Mouse (Mus musculus): ENCODE results near the gene Smim12. TPM values are rescaled to one million over a fixed set of nuclear protein-coding genes. Genes with fewer than 3 reads are reported as not detected.

Smim12 gene
- polyA plus RNA-seq, 1 experiment from 2014 or later = 67.2 TPM

GRCm38 (mm10) chr4:127227051-127227673, 16.4 kb upstream of the Smim12 start:
- WGBS = 28% methylated on average over 17 of the region's 17 CpGs
- Histone ChIP-seq H3K27me3 (ENCODE audit: control insufficient read depth, insufficient read depth, low read length) (peaks cover 33% of the 10 kb centered on the region), H3K27ac (ENCODE audit: low read length) (no peak overlapping the region), H3K4me2 (ENCODE audit: low read depth, low read length) (no peak overlapping the region), H3K4me1 (ENCODE audit: control insufficient read depth, insufficient read depth, low read length) (no peaks in the 10 kb centered on the region), H3K9ac (ENCODE audit: low read length) (no peak overlapping the region), H3K36me3 (ENCODE audit: control insufficient read depth, insufficient read depth) (no peaks in the 10 kb centered on the region), H3K9me3 (replicated peaks; ENCODE audit: control insufficient read depth, low read length) (no peaks in the 10 kb centered on the region), H3K4me3 (ENCODE audit: low read length) (no peak overlapping the region)
- no peak for ATAC-seq (replicated peaks; ENCODE audit: extremely low read depth, insufficient read depth, low FRiP score)

GRCm38 (mm10) chr4:127232028-127232427, 11.6 kb upstream of the Smim12 start:
- peaks cover 23% of the 10 kb centered on the region for H3K27me3 ChIP-seq (ENCODE audit: control insufficient read depth, insufficient read depth, low read length)
- no peak overlapping the region for H3K4me3 ChIP-seq (ENCODE audit: low read length)
- H3K4me1 ChIP-seq (ENCODE audit: control insufficient read depth, insufficient read depth, low read length) = peaks cover 5% of the 10 kb centered on the region
- no peak overlapping the region for H3K27ac ChIP-seq (ENCODE audit: low read length)
- no peak for ATAC-seq (replicated peaks; ENCODE audit: extremely low read depth, insufficient read depth, low FRiP score)
- H3K9me3 ChIP-seq (replicated peaks; ENCODE audit: control insufficient read depth, low read length) = no peaks in the 10 kb centered on the region
- no peak overlapping the region for H3K4me2 ChIP-seq (ENCODE audit: low read depth, low read length)
- no peak overlapping the region for H3K9ac ChIP-seq (ENCODE audit: low read length)
- 47% methylated on average over 6 of the region's 6 CpGs for WGBS
- no peaks in the 10 kb centered on the region for H3K36me3 ChIP-seq (ENCODE audit: control insufficient read depth, insufficient read depth)

GRCm38 (mm10) chr4:127232551-127232950, 11.0 kb upstream of the Smim12 start:
- no peak for ATAC-seq (replicated peaks; ENCODE audit: extremely low read depth, insufficient read depth, low FRiP score)
- H3K27ac ChIP-seq (ENCODE audit: low read length) = no peak overlapping the region
- peaks cover 5% of the 10 kb centered on the region for H3K4me1 ChIP-seq (ENCODE audit: control insufficient read depth, insufficient read depth, low read length)
- no peaks in the 10 kb centered on the region for H3K9me3 ChIP-seq (replicated peaks; ENCODE audit: control insufficient read depth, low read length)
- H3K4me2 ChIP-seq (ENCODE audit: low read depth, low read length) = no peak overlapping the region
- 71% methylated on average over 5 of the region's 5 CpGs for WGBS
- no peaks in the 10 kb centered on the region for H3K36me3 ChIP-seq (ENCODE audit: control insufficient read depth, insufficient read depth)
- H3K9ac ChIP-seq (ENCODE audit: low read length) = no peak overlapping the region
- H3K4me3 ChIP-seq (ENCODE audit: low read length) = no peak overlapping the region
- H3K27me3 ChIP-seq (ENCODE audit: control insufficient read depth, insufficient read depth, low read length) = peaks cover 26% of the 10 kb centered on the region

- Histone ChIP-seq H3K4me3 (ENCODE audit: low read length) (no peak overlapping the region), H3K27me3 (ENCODE audit: control insufficient read depth, insufficient read depth, low read length) (peaks cover 33% of the 10 kb centered on the region), H3K36me3 (ENCODE audit: control insufficient read depth, insufficient read depth) (no peaks in the 10 kb centered on the region), H3K4me1 (ENCODE audit: control insufficient read depth, insufficient read depth, low read length) (peaks cover 5% of the 10 kb centered on the region), H3K4me2 (ENCODE audit: low read depth, low read length) (no peak overlapping the region), H3K9ac (ENCODE audit: low read length) (no peak overlapping the region), H3K9me3 (replicated peaks; ENCODE audit: control insufficient read depth, low read length) (no peaks in the 10 kb centered on the region), H3K27ac (ENCODE audit: low read length) (no peak overlapping the region)
- WGBS = 79% methylated on average over 40 of the region's 40 CpGs
- ATAC-seq (replicated peaks; ENCODE audit: extremely low read depth, insufficient read depth, low FRiP score) = no peak
Observed at GRCm38 (mm10) chr4:127233416-127234125, 10.0 kb upstream of the Smim12 start.

GRCm38 (mm10) chr4:127235742-127236487, 7.7 kb upstream of the Smim12 start:
- peak overlapping the region; percentile 64 for H3K4me3 ChIP-seq (ENCODE audit: low read length)
- peak; percentile 75 for ATAC-seq (replicated peaks; ENCODE audit: extremely low read depth, insufficient read depth, low FRiP score)
- peaks cover 5% of the 10 kb centered on the region for H3K4me1 ChIP-seq (ENCODE audit: control insufficient read depth, insufficient read depth, low read length)
- H3K4me2 ChIP-seq (ENCODE audit: low read depth, low read length) = peak overlapping the region; percentile 99
- H3K36me3 ChIP-seq (ENCODE audit: control insufficient read depth, insufficient read depth) = no peaks in the 10 kb centered on the region
- H3K9ac ChIP-seq (ENCODE audit: low read length) = peak overlapping the region; percentile 70
- H3K27ac ChIP-seq (ENCODE audit: low read length) = no peak overlapping the region
- under 1% methylated on average over 67 of the region's 67 CpGs for WGBS
- H3K9me3 ChIP-seq (replicated peaks; ENCODE audit: control insufficient read depth, low read length) = no peaks in the 10 kb centered on the region
- H3K27me3 ChIP-seq (ENCODE audit: control insufficient read depth, insufficient read depth, low read length) = peaks cover 37% of the 10 kb centered on the region

GRCm38 (mm10) chr4:127236631-127237030, 7.0 kb upstream of the Smim12 start:
- H3K9me3 ChIP-seq (replicated peaks; ENCODE audit: control insufficient read depth, low read length) = no peaks in the 10 kb centered on the region
- H3K4me1 ChIP-seq (ENCODE audit: control insufficient read depth, insufficient read depth, low read length) = peaks cover 5% of the 10 kb centered on the region
- no peaks in the 10 kb centered on the region for H3K36me3 ChIP-seq (ENCODE audit: control insufficient read depth, insufficient read depth)
- peak overlapping the region; percentile 99 for H3K4me2 ChIP-seq (ENCODE audit: low read depth, low read length)
- H3K4me3 ChIP-seq (ENCODE audit: low read length) = peak overlapping the region; percentile 64
- peak overlapping the region; percentile 70 for H3K9ac ChIP-seq (ENCODE audit: low read length)
- H3K27me3 ChIP-seq (ENCODE audit: control insufficient read depth, insufficient read depth, low read length) = peaks cover 37% of the 10 kb centered on the region
- ATAC-seq (replicated peaks; ENCODE audit: extremely low read depth, insufficient read depth, low FRiP score) = no peak
- no peak overlapping the region for H3K27ac ChIP-seq (ENCODE audit: low read length)
- WGBS = 5% methylated on average over 14 of the region's 14 CpGs

GRCm38 (mm10) chr4:127237271-127237670, 6.3 kb upstream of the Smim12 start:
- Histone ChIP-seq H3K4me3 (ENCODE audit: low read length) (no peak overlapping the region), H3K27ac (ENCODE audit: low read length) (no peak overlapping the region), H3K9ac (ENCODE audit: low read length) (no peak overlapping the region), H3K9me3 (replicated peaks; ENCODE audit: control insufficient read depth, low read length) (no peaks in the 10 kb centered on the region), H3K4me2 (ENCODE audit: low read depth, low read length) (no peak overlapping the region), H3K4me1 (ENCODE audit: control insufficient read depth, insufficient read depth, low read length) (peaks cover 5% of the 10 kb centered on the region), H3K36me3 (ENCODE audit: control insufficient read depth, insufficient read depth) (no peaks in the 10 kb centered on the region), H3K27me3 (ENCODE audit: control insufficient read depth, insufficient read depth, low read length) (peaks cover 37% of the 10 kb centered on the region)
- 63% methylated on average over 10 of the region's 10 CpGs for WGBS
- no peak for ATAC-seq (replicated peaks; ENCODE audit: extremely low read depth, insufficient read depth, low FRiP score)

GRCm38 (mm10) chr4:127242696-127243095, 888 bp upstream of the Smim12 start:
- no peak overlapping the region for H3K9ac ChIP-seq (ENCODE audit: low read length)
- no peak overlapping the region for H3K27ac ChIP-seq (ENCODE audit: low read length)
- peaks cover 12% of the 10 kb centered on the region for H3K27me3 ChIP-seq (ENCODE audit: control insufficient read depth, insufficient read depth, low read length)
- no peak overlapping the region for H3K4me3 ChIP-seq (ENCODE audit: low read length)
- peaks cover 11% of the 10 kb centered on the region for H3K4me1 ChIP-seq (ENCODE audit: control insufficient read depth, insufficient read depth, low read length)
- WGBS = 45% methylated on average over 6 of the region's 6 CpGs
- ATAC-seq (replicated peaks; ENCODE audit: extremely low read depth, insufficient read depth, low FRiP score) = no peak
- no peaks in the 10 kb centered on the region for H3K9me3 ChIP-seq (replicated peaks; ENCODE audit: control insufficient read depth, low read length)
- peaks cover 5% of the 10 kb centered on the region for H3K36me3 ChIP-seq (ENCODE audit: control insufficient read depth, insufficient read depth)
- no peak overlapping the region for H3K4me2 ChIP-seq (ENCODE audit: low read depth, low read length)

GRCm38 (mm10) chr4:127243953-127244352, 369 bp downstream of the Smim12 start:
- Histone ChIP-seq H3K9ac (ENCODE audit: low read length) (peak overlapping the region; percentile 98), H3K27ac (ENCODE audit: low read length) (peak overlapping the region; percentile 59; the same call in 1 of the 2 replicates), H3K36me3 (ENCODE audit: control insufficient read depth, insufficient read depth) (peaks cover 11% of the 10 kb centered on the region), H3K4me1 (ENCODE audit: control insufficient read depth, insufficient read depth, low read length) (peaks cover 11% of the 10 kb centered on the region), H3K4me3 (ENCODE audit: low read length) (peak overlapping the region; percentile 99), H3K9me3 (replicated peaks; ENCODE audit: control insufficient read depth, low read length) (no peaks in the 10 kb centered on the region), H3K4me2 (ENCODE audit: low read depth, low read length) (peak overlapping the region; percentile 95), H3K27me3 (ENCODE audit: control insufficient read depth, insufficient read depth, low read length) (peaks cover 3% of the 10 kb centered on the region)
- WGBS = under 1% methylated on average over 26 of the region's 26 CpGs
- peak; percentile 53 for ATAC-seq (replicated peaks; ENCODE audit: extremely low read depth, insufficient read depth, low FRiP score)
